Mouse (Mus musculus): ENCODE measurements around the gene Tmem216. TPM values are rescaled to one million over a fixed set of nuclear protein-coding genes. Genes with fewer than 3 reads are reported as not detected.

The Tmem216 gene
- polyA plus RNA-seq, 1 experiment from 2014 or later = 60.2 TPM

- no peak overlapping the region for H3K4me2 ChIP-seq
- no peaks in the 10 kb centered on the region for H3K27me3 ChIP-seq (ENCODE audit: insufficient read depth, low read length)
- no peak for ATAC-seq (ENCODE audit: insufficient read depth)
- H3K9me3 ChIP-seq (ENCODE audit: low read depth, low read length) = no peaks in the 10 kb centered on the region
- 0 out of 2 replicates have a peak, but pooled peaks cover 1% of the 10 kb centered on the region for H3K4me1 ChIP-seq (ENCODE audit: insufficient read depth)
- DNase-seq = no peak
- 76% methylated on average over 2 of the region's 2 CpGs for WGBS
- H3K36me3 ChIP-seq (ENCODE audit: insufficient read depth) = peaks cover 32% of the 10 kb centered on the region
- no peak overlapping the region for H3K4me3 ChIP-seq (ENCODE audit: low read depth, low read length)
- no peak overlapping the region for H3K27ac ChIP-seq (ENCODE audit: low read depth)
- H3K9ac ChIP-seq = no peak overlapping the region
- TF ChIP-seq CTCF (IDR thresholded peaks at IDR 0.05; ENCODE audit: low read depth) = no peak
These were observed 43.6 kb upstream of the Tmem216 start for GRCm38 (mm10) chr19:10599648-10600047.

GRCm38 (mm10) chr19:10598188-10598587 is 42.1 kb upstream of the Tmem216 start:
- WGBS = 31% methylated on average over 3 of the region's 3 CpGs
- no peak for ATAC-seq (ENCODE audit: insufficient read depth)
- no peak for DNase-seq
- peak; percentile 34 for TF ChIP-seq CTCF (IDR thresholded peaks at IDR 0.05; ENCODE audit: low read depth)
- Histone ChIP-seq H3K9ac (no peak overlapping the region), H3K4me1 (ENCODE audit: insufficient read depth) (no peaks in the 10 kb centered on the region), H3K27me3 (ENCODE audit: insufficient read depth, low read length) (no peaks in the 10 kb centered on the region), H3K4me3 (ENCODE audit: low read depth, low read length) (no peak overlapping the region), H3K4me2 (no peak overlapping the region), H3K9me3 (ENCODE audit: low read depth, low read length) (no peaks in the 10 kb centered on the region), H3K36me3 (ENCODE audit: insufficient read depth) (peaks cover 39% of the 10 kb centered on the region), H3K27ac (ENCODE audit: low read depth) (no peak overlapping the region)

GRCm38 (mm10) chr19:10591659-10592377 is 35.8 kb upstream of the Tmem216 start:
- Histone ChIP-seq H3K4me2 (no peak overlapping the region), H3K4me1 (ENCODE audit: insufficient read depth) (no peaks in the 10 kb centered on the region), H3K27ac (ENCODE audit: low read depth) (no peak overlapping the region), H3K4me3 (ENCODE audit: low read depth, low read length) (no peak overlapping the region), H3K36me3 (ENCODE audit: insufficient read depth) (peaks cover 28% of the 10 kb centered on the region), H3K9ac (no peak overlapping the region), H3K9me3 (ENCODE audit: low read depth, low read length) (no peaks in the 10 kb centered on the region), H3K27me3 (ENCODE audit: insufficient read depth, low read length) (no peaks in the 10 kb centered on the region)
- no peak for ATAC-seq (ENCODE audit: insufficient read depth)
- no peak for DNase-seq
- no peak for TF ChIP-seq CTCF (IDR thresholded peaks at IDR 0.05; ENCODE audit: low read depth)
- WGBS = 90% methylated on average over 6 of the region's 6 CpGs

GRCm38 (mm10) chr19:10590301-10590700 is 34.3 kb upstream of the Tmem216 start:
- Histone ChIP-seq H3K36me3 (ENCODE audit: insufficient read depth) (peaks cover 19% of the 10 kb centered on the region), H3K4me2 (no peak overlapping the region), H3K4me1 (ENCODE audit: insufficient read depth) (no peaks in the 10 kb centered on the region), H3K4me3 (ENCODE audit: low read depth, low read length) (no peak overlapping the region), H3K27me3 (ENCODE audit: insufficient read depth, low read length) (no peaks in the 10 kb centered on the region), H3K9me3 (ENCODE audit: low read depth, low read length) (no peaks in the 10 kb centered on the region), H3K9ac (no peak overlapping the region), H3K27ac (ENCODE audit: low read depth) (no peak overlapping the region)
- 63% methylated on average over 3 of the region's 3 CpGs for WGBS
- ATAC-seq (ENCODE audit: insufficient read depth) (no peak), DNase-seq (no peak)
- TF ChIP-seq CTCF (IDR thresholded peaks at IDR 0.05; ENCODE audit: low read depth) = no peak

GRCm38 (mm10) chr19:10589127-10589857 is 33.3 kb upstream of the Tmem216 start:
- WGBS = 65% methylated on average over 5 of the region's 5 CpGs
- H3K4me1 ChIP-seq (ENCODE audit: insufficient read depth) = no peaks in the 10 kb centered on the region
- H3K9ac ChIP-seq = no peak overlapping the region
- H3K27ac ChIP-seq (ENCODE audit: low read depth) = no peak overlapping the region
- ATAC-seq (ENCODE audit: insufficient read depth) (no peak), DNase-seq (no peak)
- H3K36me3 ChIP-seq (ENCODE audit: insufficient read depth) = peaks cover 10% of the 10 kb centered on the region
- no peak overlapping the region for H3K4me2 ChIP-seq
- H3K9me3 ChIP-seq (ENCODE audit: low read depth, low read length) = no peaks in the 10 kb centered on the region
- TF ChIP-seq CTCF (IDR thresholded peaks at IDR 0.05; ENCODE audit: low read depth) = no peak
- no peak overlapping the region for H3K4me3 ChIP-seq (ENCODE audit: low read depth, low read length)
- no peaks in the 10 kb centered on the region for H3K27me3 ChIP-seq (ENCODE audit: insufficient read depth, low read length)

- Histone ChIP-seq H3K36me3 (ENCODE audit: insufficient read depth) (peaks cover 9% of the 10 kb centered on the region; the same call in 1 of the 2 replicates), H3K4me1 (ENCODE audit: insufficient read depth) (no peaks in the 10 kb centered on the region), H3K27me3 (ENCODE audit: insufficient read depth, low read length) (no peaks in the 10 kb centered on the region), H3K9ac (no peak overlapping the region), H3K9me3 (ENCODE audit: low read depth, low read length) (no peaks in the 10 kb centered on the region), H3K4me3 (ENCODE audit: low read depth, low read length) (no peak overlapping the region), H3K4me2 (no peak overlapping the region), H3K27ac (ENCODE audit: low read depth) (no peak overlapping the region)
- no peak for TF ChIP-seq CTCF (IDR thresholded peaks at IDR 0.05; ENCODE audit: low read depth)
- no peak for ATAC-seq (ENCODE audit: insufficient read depth)
- DNase-seq = no peak
- 86% methylated on average over 8 of the region's 8 CpGs for WGBS
These were observed 31.2 kb upstream of the Tmem216 start for GRCm38 (mm10) chr19:10587231-10587630.

DNA sequence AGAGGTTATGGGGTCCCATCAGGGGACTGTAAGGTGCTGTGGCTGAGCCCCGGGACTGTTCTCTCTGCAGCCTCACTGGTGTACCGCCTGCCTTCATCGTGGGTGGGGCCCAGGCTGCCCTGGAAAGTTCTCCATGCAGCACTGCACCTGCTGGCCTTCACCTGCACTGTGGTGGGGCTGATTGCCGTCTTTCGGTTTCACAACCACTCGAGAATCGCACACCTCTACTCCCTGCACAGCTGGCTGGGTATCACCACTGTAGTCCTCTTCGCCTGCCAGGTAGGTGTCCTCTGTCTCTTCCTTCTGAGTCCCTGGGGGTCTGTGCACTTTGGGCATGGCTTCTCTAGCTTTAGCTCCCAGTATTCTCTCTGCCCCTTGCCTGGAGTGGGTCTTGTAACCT is 29.1 kb upstream of the Tmem216 start:
- H3K9ac ChIP-seq = no peak overlapping the region
- ATAC-seq (ENCODE audit: insufficient read depth) (no peak), DNase-seq (no peak)
- no peak overlapping the region for H3K27ac ChIP-seq (ENCODE audit: low read depth)
- TF ChIP-seq CTCF (IDR thresholded peaks at IDR 0.05; ENCODE audit: low read depth) = no peak
- H3K36me3 ChIP-seq (ENCODE audit: insufficient read depth) = peaks cover 15% of the 10 kb centered on the region; the same call in 1 of the 2 replicates
- no peaks in the 10 kb centered on the region for H3K27me3 ChIP-seq (ENCODE audit: insufficient read depth, low read length)
- WGBS = 82% methylated on average over 8 of the region's 8 CpGs
- no peaks in the 10 kb centered on the region for H3K9me3 ChIP-seq (ENCODE audit: low read depth, low read length)
- H3K4me2 ChIP-seq = no peak overlapping the region
- H3K4me3 ChIP-seq (ENCODE audit: low read depth, low read length) = no peak overlapping the region
- no peaks in the 10 kb centered on the region for H3K4me1 ChIP-seq (ENCODE audit: insufficient read depth)
